Mouse (Mus musculus) olfactory bulb, adult 2 months (tissue): ENCODE results near the gene Cckar.

Experiments
- CTCF ChIP-seq: fragments of 200-500 bp; IDR thresholded peaks from 2 replicates; pipeline ENCODE4 v1.5.1; 2012; ENCODE audit warnings: low read depth, mild to moderate bottlenecking, low read length, moderate library complexity; ENCODE audit not compliant: insufficient read depth
- POLR2A ChIP-seq: fragments of 200-500 bp; IDR thresholded peaks from 2 replicates; pipeline ENCODE4 v1.6.1; 2012; ENCODE audit warnings: mild to moderate bottlenecking, low read depth, low read length, moderate library complexity; ENCODE audit not compliant: insufficient read depth

DNA sequence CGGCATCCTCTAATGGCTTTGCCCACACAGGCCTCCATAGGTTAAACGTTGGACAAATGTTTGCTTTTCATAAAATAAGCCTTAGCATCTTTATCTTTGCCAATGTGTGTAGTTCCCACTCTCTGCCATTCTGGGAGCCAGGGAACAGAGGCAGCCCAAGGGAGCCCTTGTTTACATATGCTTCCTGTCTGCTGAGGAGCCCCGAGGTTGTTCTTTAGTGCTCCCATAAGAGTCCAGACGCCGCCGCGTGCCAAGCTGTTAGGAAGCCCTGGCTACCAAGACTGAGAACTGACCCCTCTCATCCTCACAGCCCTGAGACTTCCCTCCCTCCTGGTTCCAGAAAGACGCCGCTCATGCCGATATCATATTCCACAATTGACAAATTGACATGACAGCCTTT, 25.4 kb upstream of the Cckar start:
- TF ChIP-seq CTCF (no peak), POLR2A (no peak)
